Comparison of ENCODE assay signal across 28 mouse cellular contexts in the genomic region with DNA sequence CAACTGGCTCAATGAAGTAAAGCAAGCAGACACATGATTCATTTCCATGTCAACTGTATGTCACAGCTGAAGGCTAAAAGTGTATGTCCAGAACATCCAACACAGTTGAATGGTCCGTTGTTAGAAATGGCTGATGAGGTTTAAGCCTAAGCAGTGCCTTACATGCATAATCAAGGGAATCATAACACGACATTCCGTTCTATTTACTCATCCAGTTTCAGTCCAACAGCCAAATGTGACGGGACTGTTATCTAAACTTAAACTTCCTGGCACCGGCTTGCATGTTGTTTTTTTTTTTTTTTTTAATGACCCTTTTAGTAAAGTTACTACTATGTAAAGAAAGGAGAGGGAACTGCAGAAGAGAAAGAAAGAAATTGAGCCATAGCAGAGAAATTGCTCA.
DNase-seq lines count a peak whose midpoint lies in the region; ATAC-seq and TF ChIP-seq lines count a peak whose summit lies in the region.
"Had no signal": no experiment of that assay in that cellular context is flagged by ENCODE, and none has a peak within 500 bp of the region (broad histone marks: within the 10 kb centered on the region; RNA-seq: fewer than 3 reads in every experiment).

No protein-coding gene starts in this region.

- H3K4me3 ChIP-seq in heart, embryonic 13.5 days, result no peak overlapping the region
- H3K4me3 ChIP-seq in kidney, adult 2 months (ENCODE audit: insufficient read depth, low read depth, low read length), result no peak overlapping the region
- no peak overlapping the region for H3K4me3 ChIP-seq in hindbrain, embryonic 10.5 days
- H3K4me3 ChIP-seq: embryonic facial prominence, embryonic 15.5 days; erythroblast, embryonic 14.5 days; forebrain, embryonic 10.5 days; gastrocnemius, adult 2 months; hindbrain, embryonic 13.5 days; intestine, embryonic 15.5 days had no signal

- H3K4me2 ChIP-seq in heart, embryonic 13.5 days, result no peak overlapping the region
- H3K4me2 ChIP-seq: embryonic facial prominence, embryonic 15.5 days; hindbrain, embryonic 13.5 days; intestine, embryonic 15.5 days had no signal

- peaks cover 41% of the 10 kb centered on the region for H3K36me3 ChIP-seq in heart, embryonic 13.5 days
- peaks cover 6% of the 10 kb centered on the region; the same call in 1 of the 2 replicates for H3K36me3 ChIP-seq in kidney, adult 2 months (ENCODE audit: control insufficient read depth, insufficient read depth, low read length)
- no peaks in the 10 kb centered on the region for H3K36me3 ChIP-seq in hindbrain, embryonic 10.5 days
- H3K36me3 ChIP-seq: embryonic facial prominence, embryonic 15.5 days; forebrain, embryonic 10.5 days; G1E; hindbrain, embryonic 13.5 days; intestine, embryonic 15.5 days had no signal

- no peak for ATAC-seq in heart, embryonic 13.5 days (ENCODE audit: extremely low read depth, insufficient number of reproducible peaks, low FRiP score, low TSS enrichment)
- ATAC-seq: activated CD4-positive, CD25-positive, alpha-beta regulatory T cell, adult 4 months; CD4-positive, CD25-positive, alpha-beta regulatory T cell, adult 4 months; forebrain, embryonic 14.5 days; hindbrain, postnatal 0 days; intestine, embryonic 15.5 days had no signal

- 36% methylated on average over 5 of the region's 5 CpGs for WGBS in heart, embryonic 13.5 days
- 59% methylated on average over 5 of the region's 5 CpGs for WGBS in kidney, adult 2 months
- 85% methylated on average over 5 of the region's 5 CpGs for whole genome bisulfite sequencing in hindbrain, embryonic 10.5 days

- intact Hi-C loops in heart, postnatal 25 days (cut with DNase I), result no loop called here

- H3K27me3 ChIP-seq in heart, embryonic 13.5 days (replicated peaks), result no peaks in the 10 kb centered on the region
- H3K27me3 ChIP-seq in kidney, adult 2 months (replicated peaks; ENCODE audit: control insufficient read depth, insufficient read depth, low read length), result no peaks in the 10 kb centered on the region
- no peaks in the 10 kb centered on the region for H3K27me3 ChIP-seq in hindbrain, embryonic 10.5 days (ENCODE audit: insufficient read depth, poor library complexity, severe bottlenecking)
- H3K27me3 ChIP-seq: embryonic facial prominence, embryonic 15.5 days; hindbrain, embryonic 13.5 days; intestine, embryonic 15.5 days had no signal

- H3K9ac ChIP-seq in heart, embryonic 13.5 days, result no peak overlapping the region
- H3K9ac ChIP-seq: embryonic facial prominence, embryonic 15.5 days; hindbrain, embryonic 13.5 days; intestine, embryonic 15.5 days had no signal

- peak overlapping the region; percentile 42; the same call in 1 of the 2 replicates for H3K27ac ChIP-seq in heart, embryonic 13.5 days (replicated peaks)
- H3K27ac ChIP-seq in kidney, adult 2 months (ENCODE audit: insufficient read depth, low read depth, low read length), result peak overlapping the region; percentile 9; the same call in 1 of the 2 replicates
- no peak overlapping the region for H3K27ac ChIP-seq in hindbrain, embryonic 10.5 days
- H3K27ac ChIP-seq: embryonic facial prominence, embryonic 15.5 days; forebrain, embryonic 10.5 days; gastrocnemius, adult 2 months; hindbrain, embryonic 13.5 days; hindbrain, postnatal 0 days; intestine, embryonic 15.5 days had no signal

- TF ChIP-seq CTCF in kidney, adult 2 months (conservative IDR thresholded peaks at IDR 0.05; ENCODE audit: insufficient read depth, insufficient read length, low read depth, low read length), result no peak

- H3K9me3 ChIP-seq in heart, embryonic 13.5 days, result no peaks in the 10 kb centered on the region
- H3K9me3 ChIP-seq in hindbrain, embryonic 10.5 days, result no peaks in the 10 kb centered on the region
- H3K9me3 ChIP-seq: embryonic facial prominence, embryonic 15.5 days; forebrain, embryonic 10.5 days; hindbrain, embryonic 13.5 days; intestine, embryonic 15.5 days had no signal

- H3K4me1 ChIP-seq in heart, embryonic 13.5 days, result peaks cover 12% of the 10 kb centered on the region
- no peaks in the 10 kb centered on the region; the same call in 1 of the 2 replicates for H3K4me1 ChIP-seq in kidney, adult 2 months (ENCODE audit: control insufficient read depth, insufficient read depth, low read length)
- no peaks in the 10 kb centered on the region for H3K4me1 ChIP-seq in hindbrain, embryonic 10.5 days (replicated peaks)
- H3K4me1 ChIP-seq: embryonic facial prominence, embryonic 15.5 days; forebrain, embryonic 10.5 days; hindbrain, embryonic 13.5 days; intestine, embryonic 15.5 days had no signal

- TF ChIP-seq POLR2A in kidney, adult 2 months (IDR thresholded peaks at IDR 0.05; ENCODE audit: low read depth, low read length), result no peak

- DNase-seq in heart, postnatal 25 days (ENCODE audit: low spot score), result no peak
- DNase-seq in kidney, adult 2 months, result no peak
- no peak for DNase-seq in kidney, adult 18-20 months
- peak; percentile 7 for DNase-seq in 3134 (ENCODE audit: extremely low read depth, insufficient read length, low spot score)
- DNase-seq in NIH3T3 (ENCODE audit: low read depth), result peak; percentile 40
- no peak for DNase-seq in testis, postnatal 10 days (ENCODE audit: low spot score)
- no peak for DNase-seq in hindbrain, embryonic 10.5 days (ENCODE audit: low spot score)
- DNase-seq: adrenal gland, adult 2 months; adrenal gland, postnatal 25 days; B cell, adult 2 months; cerebellum, adult 18-20 months; cerebellum, adult 9-11 months; cerebellum, postnatal 36 days; gastrocnemius, adult 2 months; gastrocnemius, postnatal 25 days; heart, postnatal 36 days; kidney, adult 8-10 months had no signal

Comparison
In these comparisons a context has a peak if more than half of its experiments do, and no peak if none do; other contexts are left out.
1. DNase-seq: peak in 3134 (single experiment) and NIH3T3 (single experiment); none in heart, postnatal 25 days (single experiment), kidney, adult 2 months (single experiment), kidney, adult 18-20 months (single experiment), testis, postnatal 10 days (single experiment) and hindbrain, embryonic 10.5 days (single experiment).